ENCODE assay signal across 23 mouse cellular contexts in genomic region chr4:63738364-63738997, GRCm38 (mm10). TPM values are rescaled to one million over a fixed set of nuclear protein-coding genes. Genes with fewer than 3 reads are reported as not detected.
DNase-seq lines count a peak whose midpoint lies in the region; ATAC-seq and TF ChIP-seq lines count a peak whose summit lies in the region.
"Had no signal": no experiment of that assay in that cellular context is flagged by ENCODE, and none has a peak within 500 bp of the region (broad histone marks: within the 10 kb centered on the region; RNA-seq: fewer than 3 reads in every experiment).

No protein-coding gene starts in this region.

- no peaks in the 10 kb centered on the region for H3K4me1 ChIP-seq in forebrain, embryonic 14.5 days (ENCODE audit: control insufficient read depth, insufficient read depth, low read length)
- H3K4me1 ChIP-seq in forebrain, embryonic 11.5 days (replicated peaks; ENCODE audit: control insufficient read depth, insufficient read depth, low read length) = no peaks in the 10 kb centered on the region
- H3K4me1 ChIP-seq in lung, embryonic 14.5 days (ENCODE audit: insufficient read depth) = peaks cover 4% of the 10 kb centered on the region; the same call in 1 of the 2 replicates
- H3K4me1 ChIP-seq in embryonic fibroblast, embryonic 13.5 days (ENCODE audit: control insufficient read depth, insufficient read depth, low read length) = no peaks in the 10 kb centered on the region; the same call in 1 of the 2 replicates
- peaks cover 14% of the 10 kb centered on the region; the same call in 1 of the 2 replicates for H3K4me1 ChIP-seq in kidney, postnatal 0 days (replicated peaks; ENCODE audit: insufficient read depth, low read length)
- H3K4me1 ChIP-seq: forebrain, embryonic 15.5 days; liver, embryonic 13.5 days; neural tube, embryonic 12.5 days had no signal

- TF ChIP-seq CTCF in lung, embryonic 14.5 days (IDR thresholded peaks at IDR 0.05; ENCODE audit: low read depth) = no peak
- TF ChIP-seq CTCF in embryonic fibroblast, embryonic 13.5 days (IDR thresholded peaks at IDR 0.05; ENCODE audit: borderline replicate concordance, insufficient read depth, low read length) = no peak
- no peak for TF ChIP-seq CTCF in kidney, postnatal 0 days (IDR thresholded peaks at IDR 0.05; ENCODE audit: low read depth)

- ATAC-seq in forebrain, embryonic 14.5 days = no peak
- no peak for ATAC-seq in forebrain, embryonic 11.5 days (replicated peaks; ENCODE audit: low FRiP score)
- ATAC-seq in lung, embryonic 14.5 days (ENCODE audit: insufficient read depth) = no peak
- ATAC-seq in kidney, postnatal 0 days (replicated peaks; ENCODE audit: low FRiP score, low read depth) = no peak
- ATAC-seq: forebrain, embryonic 15.5 days; inflammation-experienced regulatory T-cells, adult 6 months; Patski had no signal

- H3K4me2 ChIP-seq in forebrain, embryonic 14.5 days (ENCODE audit: low read length) = no peak overlapping the region
- no peak overlapping the region for H3K4me2 ChIP-seq in forebrain, embryonic 11.5 days (ENCODE audit: low read depth, low read length, severe bottlenecking)
- no peak overlapping the region for H3K4me2 ChIP-seq in lung, embryonic 14.5 days
- H3K4me2 ChIP-seq in kidney, postnatal 0 days (ENCODE audit: low read length) = no peak overlapping the region
- H3K4me2 ChIP-seq: forebrain, embryonic 15.5 days; liver, embryonic 13.5 days; neural tube, embryonic 12.5 days had no signal

- no peak overlapping the region for H3K27ac ChIP-seq in forebrain, embryonic 14.5 days (ENCODE audit: low read depth, low read length)
- H3K27ac ChIP-seq in forebrain, embryonic 11.5 days (ENCODE audit: low read depth, low read length) = no peak overlapping the region
- no peak overlapping the region for H3K27ac ChIP-seq in lung, embryonic 14.5 days (ENCODE audit: low read depth)
- 0 out of 2 replicates have a peak overlapping the region, but pooled peaks have one; percentile 6 for H3K27ac ChIP-seq in embryonic fibroblast, embryonic 13.5 days (ENCODE audit: insufficient read depth, low read length)
- peak overlapping the region; percentile 19; the same call in 1 of the 2 replicates for H3K27ac ChIP-seq in kidney, postnatal 0 days
- H3K27ac ChIP-seq: forebrain, embryonic 15.5 days; left cerebral cortex, adult 2 months; liver, embryonic 13.5 days; neural tube, embryonic 12.5 days had no signal

- WGBS in forebrain, embryonic 14.5 days = 81% methylated on average over 9 of the region's 9 CpGs
- WGBS in forebrain, embryonic 11.5 days = 80% methylated on average over 9 of the region's 9 CpGs
- WGBS in lung, embryonic 14.5 days = 41% methylated on average over 9 of the region's 9 CpGs
- 29% methylated on average over 9 of the region's 9 CpGs for WGBS in kidney, postnatal 0 days

- H3K36me3 ChIP-seq in forebrain, embryonic 14.5 days (ENCODE audit: control insufficient read depth, insufficient read depth, low read length) = no peaks in the 10 kb centered on the region
- H3K36me3 ChIP-seq in forebrain, embryonic 11.5 days (ENCODE audit: control insufficient read depth, insufficient read depth, low read length) = no peaks in the 10 kb centered on the region
- H3K36me3 ChIP-seq in lung, embryonic 14.5 days (ENCODE audit: insufficient read depth) = no peaks in the 10 kb centered on the region
- no peaks in the 10 kb centered on the region for H3K36me3 ChIP-seq in kidney, postnatal 0 days (ENCODE audit: insufficient read depth, low read length)
- H3K36me3 ChIP-seq: forebrain, embryonic 15.5 days; liver, embryonic 13.5 days; neural tube, embryonic 12.5 days had no signal

- no peak overlapping the region for H3K9ac ChIP-seq in forebrain, embryonic 14.5 days (ENCODE audit: low read length)
- H3K9ac ChIP-seq in forebrain, embryonic 11.5 days (ENCODE audit: low read length) = no peak overlapping the region
- H3K9ac ChIP-seq in lung, embryonic 14.5 days = no peak overlapping the region
- H3K9ac ChIP-seq in kidney, postnatal 0 days (ENCODE audit: low read depth, low read length) = no peak overlapping the region
- H3K9ac ChIP-seq: forebrain, embryonic 15.5 days; liver, embryonic 13.5 days; neural tube, embryonic 12.5 days had no signal

- H3K27me3 ChIP-seq in forebrain, embryonic 14.5 days (replicated peaks; ENCODE audit: control insufficient read depth, insufficient read depth, low read length) = no peaks in the 10 kb centered on the region
- H3K27me3 ChIP-seq in forebrain, embryonic 11.5 days (ENCODE audit: control insufficient read depth, insufficient read depth, low read length) = no peaks in the 10 kb centered on the region
- H3K27me3 ChIP-seq in lung, embryonic 14.5 days (ENCODE audit: insufficient read depth, low read length) = no peaks in the 10 kb centered on the region
- no peaks in the 10 kb centered on the region for H3K27me3 ChIP-seq in kidney, postnatal 0 days (ENCODE audit: insufficient read depth, low read length)
- H3K27me3 ChIP-seq: forebrain, embryonic 15.5 days; liver, embryonic 13.5 days; neural tube, embryonic 12.5 days; Patski had no signal

- no peak for TF ChIP-seq POLR2A in embryonic fibroblast, embryonic 13.5 days (IDR thresholded peaks at IDR 0.05; ENCODE audit: low read depth, low read length)

- H3K4me3 ChIP-seq in forebrain, embryonic 14.5 days (ENCODE audit: low read depth, low read length) = no peak overlapping the region
- no peak overlapping the region for H3K4me3 ChIP-seq in forebrain, embryonic 11.5 days (ENCODE audit: low read depth, low read length)
- no peak overlapping the region for H3K4me3 ChIP-seq in lung, embryonic 14.5 days (ENCODE audit: low read depth, low read length)
- no peak overlapping the region for H3K4me3 ChIP-seq in embryonic fibroblast, embryonic 13.5 days (ENCODE audit: insufficient read depth, low read length)
- no peak overlapping the region for H3K4me3 ChIP-seq in kidney, postnatal 0 days (replicated peaks; ENCODE audit: low read depth, low read length)
- H3K4me3 ChIP-seq: erythroblast, embryonic 14.5 days; forebrain, embryonic 15.5 days; left cerebral cortex, adult 2 months; liver, embryonic 13.5 days; neural tube, embryonic 12.5 days had no signal

- no peaks in the 10 kb centered on the region for H3K9me3 ChIP-seq in forebrain, embryonic 14.5 days (replicated peaks; ENCODE audit: control insufficient read depth, low read length)
- no peaks in the 10 kb centered on the region for H3K9me3 ChIP-seq in forebrain, embryonic 11.5 days (ENCODE audit: control insufficient read depth, low read length)
- no peaks in the 10 kb centered on the region for H3K9me3 ChIP-seq in lung, embryonic 14.5 days (ENCODE audit: low read depth, low read length)
- H3K9me3 ChIP-seq in kidney, postnatal 0 days (replicated peaks; ENCODE audit: low read length) = no peaks in the 10 kb centered on the region
- H3K9me3 ChIP-seq: forebrain, embryonic 15.5 days; liver, embryonic 13.5 days; neural tube, embryonic 12.5 days had no signal

- peak; percentile 18 for DNase-seq in forebrain, embryonic 14.5 days (ENCODE audit: low spot score)
- DNase-seq in forebrain, embryonic 11.5 days (ENCODE audit: low spot score) = no peak
- DNase-seq in lung, embryonic 14.5 days = peak; percentile 61
- no peak for DNase-seq in lung, postnatal 4 days
- peak; percentile 19 for DNase-seq in kidney, postnatal 0 days (ENCODE audit: low spot score)
- DNase-seq in retina, embryonic 14.5 days (ENCODE audit: low spot score) = no peak
- no peak for DNase-seq in heart, adult 18-20 months
- DNase-seq: adrenal gland, postnatal 10 days; cerebellum, adult 9-10 months; gastrocnemius, postnatal 14 days; layer of hippocampus, adult 9-11 months; liver, embryonic 13.5 days; right cerebral cortex, adult 18-20 months; thymus, postnatal 4 days had no signal

RNA-seq across cellular contexts. Expression of gene Tnfsf15, which starts 6.4 kb away (rescaled TPM):
- polyA plus RNA-seq in forebrain, embryonic 14.5 days (2014; fragmentation: Nextera tagmentation; extraction: Ambion mirVana) = not detected in 2 replicates
- polyA plus RNA-seq in forebrain, embryonic 11.5 days (2014; fragmentation: Nextera tagmentation; extraction: Ambion mirVana) = not detected in 2 replicates
- polyA plus RNA-seq in lung, embryonic 14.5 days (2014; fragmentation: Nextera tagmentation; extraction: Ambion mirVana) = 0.08 and 0.14 TPM in 2 replicates
- 2.5 and 3.3 TPM in 2 replicates for polyA plus RNA-seq in embryonic fibroblast, embryonic 13.5 days (2011; ENCODE audit: insufficient read length, low read depth, missing spikeins)
- polyA plus RNA-seq in kidney, postnatal 0 days (2015; fragmentation: Nextera tagmentation; extraction: Ambion mirVana) = 0.55 and 0.77 TPM in 2 replicates
- not detected for total RNA-seq in heart, adult 18-20 months (2021)
- total RNA-seq: common myeloid progenitor, adult 5-6 weeks had no signal
- polyA plus RNA-seq: erythroblast, embryonic 14.5 days; forebrain, embryonic 15.5 days; limb, embryonic 11.5 days had no signal

Comparison
In these comparisons a context has a peak if more than half of its experiments do, and no peak if none do; other contexts are left out.
1. DNase-seq: peak in forebrain, embryonic 14.5 days (single experiment), lung, embryonic 14.5 days (single experiment) and kidney, postnatal 0 days (single experiment); none in forebrain, embryonic 11.5 days (single experiment), lung, postnatal 4 days (0 of 2), retina, embryonic 14.5 days (single experiment) and heart, adult 18-20 months (0 of 2).
2. H3K27ac ChIP-seq: peak in embryonic fibroblast, embryonic 13.5 days (single experiment) and kidney, postnatal 0 days (single experiment); none in forebrain, embryonic 14.5 days (single experiment), forebrain, embryonic 11.5 days (single experiment) and lung, embryonic 14.5 days (single experiment).